Mouse (Mus musculus) common myeloid progenitor, adult 5-6 weeks (primary cell): ENCODE data around the gene Tnf. TPM values are rescaled to one million over a fixed set of nuclear protein-coding genes. Genes with fewer than 3 reads are reported as not detected.

Experiments
- ATAC-seq: replicated peaks from 2 replicates; pipeline ENCODE4 v1.8.0; 2016; ENCODE audit warnings: low read depth, mild to moderate bottlenecking, moderate TSS enrichment, inconsistent platforms; ENCODE audit not compliant: poor library complexity, severe bottlenecking
- total RNA-seq: library from RNA; stranded (forward); fragments of 200-1000, 187-1606 nt; gene quantifications from 2 replicates; pipeline ENCODE4 v1.2.3, GENCODE M21; 2017

Gene Tnf
- total RNA-seq, 1 experiment from 2014 or later = 9.4 TPM

- ATAC-seq = no peak
Observed at GRCm38 (mm10) chr17:35158850-35159593, 42.8 kb downstream of the Tnf start.

- ATAC-seq = no peak
Observed at GRCm38 (mm10) chr17:35157661-35158175, 44.1 kb downstream of the Tnf start.

- no peak for ATAC-seq
Observed at GRCm38 (mm10) chr17:35157254-35157653, 44.6 kb downstream of the Tnf start.

- ATAC-seq = no peak
Observed at GRCm38 (mm10) chr17:35156461-35157200, 45.2 kb downstream of the Tnf start.

- ATAC-seq = no peak
Observed at GRCm38 (mm10) chr17:35155451-35155850, 46.4 kb downstream of the Tnf start.

GRCm38 (mm10) chr17:35154616-35155015 lies 47.2 kb downstream of the Tnf start:
- ATAC-seq = no peak

GRCm38 (mm10) chr17:35153931-35154330 lies 47.9 kb downstream of the Tnf start:
- no peak for ATAC-seq

GRCm38 (mm10) chr17:35153077-35153476 lies 48.7 kb downstream of the Tnf start:
- no peak for ATAC-seq

- no peak for ATAC-seq
Observed at GRCm38 (mm10) chr17:35152121-35152520, 49.7 kb downstream of the Tnf start.

Other genes with a start within 250 kb of the Tnf start
- 79.3 and 84.3 TPM in 2 replicates for gene Hspa1b, start 242.8 kb downstream of the Tnf start, total RNA-seq
- not detected in 2 replicates for gene Gm20481, start 232.1 kb downstream of the Tnf start, total RNA-seq
- gene Hspa1a, start 229.9 kb downstream of the Tnf start, total RNA-seq = 33.5 and 47.4 TPM in 2 replicates
- 0.63 TPM in 1 of 2 replicates, not detected in the other for gene Hspa1l, start 229.3 kb downstream of the Tnf start, total RNA-seq
- 26.9 and 34.1 TPM in 2 replicates for gene Lsm2, start 220.1 kb downstream of the Tnf start, total RNA-seq
- gene Vars, start 201.0 kb downstream of the Tnf start, total RNA-seq = 174 and 210 TPM in 2 replicates
- 0.32 TPM in 1 of 2 replicates, not detected in the other for gene Vwa7, start 185.4 kb downstream of the Tnf start, total RNA-seq
- 1.2 and 4.4 TPM in 2 replicates for gene Sapcd1, start 174.0 kb downstream of the Tnf start, total RNA-seq
- 3.8 and 4.2 TPM in 2 replicates for gene Msh5, start 155.3 kb downstream of the Tnf start, total RNA-seq
- gene Clic1, start 152.0 kb downstream of the Tnf start, total RNA-seq = 214 and 220 TPM in 2 replicates
- gene Ddah2, start 143.0 kb downstream of the Tnf start, total RNA-seq = 21.3 and 26.7 TPM in 2 replicates
- gene Ly6g6c, start 136.6 kb downstream of the Tnf start, total RNA-seq = not detected in 2 replicates
- gene Mpig6b, start 135.8 kb downstream of the Tnf start, total RNA-seq = not detected in 2 replicates
- not detected in 2 replicates for gene Ly6g6e, start 125.1 kb downstream of the Tnf start, total RNA-seq
- gene Ly6g6d, start 123.9 kb downstream of the Tnf start, total RNA-seq = not detected in 2 replicates
- not detected in 2 replicates for gene Ly6g6f, start 116.4 kb downstream of the Tnf start, total RNA-seq
- gene Abhd16a, start 112.7 kb downstream of the Tnf start, total RNA-seq = 33.1 and 38.8 TPM in 2 replicates
- not detected in 2 replicates for gene Ly6g5c, start 93.7 kb downstream of the Tnf start, total RNA-seq
- gene Ly6g5b, start 86.6 kb downstream of the Tnf start, total RNA-seq = not detected in 2 replicates
- gene Gpank1, start 80.6 kb downstream of the Tnf start, total RNA-seq = 39.5 and 50.1 TPM in 2 replicates
- gene Csnk2b, start 80.0 kb downstream of the Tnf start, total RNA-seq = 286 and 306 TPM in 2 replicates
- gene D17H6S53E, start 75.6 kb downstream of the Tnf start, total RNA-seq = 6.3 and 8.2 TPM in 2 replicates
- gene Apom, start 70.0 kb downstream of the Tnf start, total RNA-seq = not detected in 2 replicates
- gene Bag6, start 66.8 kb downstream of the Tnf start, total RNA-seq = 58.8 and 103 TPM in 2 replicates
- gene Prrc2a, start 37.1 kb downstream of the Tnf start, total RNA-seq = 74.7 and 110 TPM in 2 replicates
- gene Aif1, start 25.9 kb downstream of the Tnf start, total RNA-seq = 4.7 and 5.4 TPM in 2 replicates
- gene Lst1, start 13.6 kb downstream of the Tnf start, total RNA-seq = 44.3 and 51.6 TPM in 2 replicates
- 1.1 and 1.8 TPM in 2 replicates for gene Ltb, start 7.6 kb downstream of the Tnf start, total RNA-seq
- gene Lta, start 3.3 kb upstream of the Tnf start, total RNA-seq = not detected in 2 replicates
- not detected in 2 replicates for gene Gm16181, start 18.8 kb upstream of the Tnf start, total RNA-seq
- gene Atp6v1g2, start 31.7 kb upstream of the Tnf start, total RNA-seq = 1.6 and 1.8 TPM in 2 replicates
- 5.2 and 7.0 TPM in 2 replicates for gene Nfkbil1, start 33.8 kb upstream of the Tnf start, total RNA-seq
- gene Ddx39b, start 39.7 kb upstream of the Tnf start, total RNA-seq = 199 and 218 TPM in 2 replicates
- 427 and 466 TPM in 2 replicates for gene H2-D1, start 60.7 kb upstream of the Tnf start, total RNA-seq
- 0.05 TPM in 1 of 2 replicates, not detected in the other for gene H2-Q1, start 118.4 kb upstream of the Tnf start, total RNA-seq
- gene H2-Q2, start 140.2 kb upstream of the Tnf start, total RNA-seq = not detected in 2 replicates
- gene H2-Q4, start 177.6 kb upstream of the Tnf start, total RNA-seq = 53.3 and 55.3 TPM in 2 replicates
- gene H2-Q6, start 222.8 kb upstream of the Tnf start, total RNA-seq = 78.6 and 82.7 TPM in 2 replicates
- 68.1 and 79.8 TPM in 2 replicates for gene H2-Q7, start 237.1 kb upstream of the Tnf start, total RNA-seq